Comparison of ENCODE assay signal across 9 mouse cellular contexts in the genomic region with DNA sequence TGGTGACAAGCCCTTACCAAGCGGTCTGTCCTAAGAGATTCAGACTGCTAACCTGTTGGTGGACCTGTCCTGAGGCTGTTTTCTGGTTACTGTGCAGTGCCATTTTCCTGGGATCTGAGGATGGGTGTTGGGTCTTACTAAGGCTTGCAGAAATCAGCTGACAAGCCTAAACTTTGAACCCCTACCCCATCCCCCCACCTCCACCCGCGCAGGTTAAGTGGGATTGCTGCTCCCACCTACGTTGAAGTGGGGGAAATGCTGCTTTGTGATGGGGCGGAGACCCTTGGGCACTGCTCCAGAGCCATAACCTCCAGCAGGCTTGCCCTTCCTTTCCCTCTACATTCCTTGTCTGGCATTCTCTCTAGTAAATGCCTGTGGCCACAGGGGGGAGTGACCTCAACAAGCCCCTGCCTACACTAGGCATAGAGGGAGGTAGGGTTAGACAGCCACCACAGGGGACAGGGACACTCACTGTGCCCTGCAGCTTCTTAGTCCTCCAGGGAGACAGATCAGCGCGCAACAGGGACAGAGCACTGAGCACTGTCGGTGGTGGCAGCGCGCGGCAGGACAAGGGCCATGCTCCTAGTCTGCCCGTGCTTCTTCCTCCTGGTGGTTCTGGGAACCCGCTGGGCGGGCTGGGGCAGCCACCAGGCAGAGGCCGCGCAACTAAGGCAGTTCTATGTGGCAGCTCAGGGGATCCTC. TPM values are rescaled to one million over a fixed set of nuclear protein-coding genes. Genes with fewer than 3 reads are reported as not detected.
DNase-seq lines count a peak whose midpoint lies in the region; ATAC-seq and TF ChIP-seq lines count a peak whose summit lies in the region.
"Had no signal": no experiment of that assay in that cellular context is flagged by ENCODE, and none has a peak within 500 bp of the region (broad histone marks: within the 10 kb centered on the region; RNA-seq: fewer than 3 reads in every experiment).

F5 (plus strand) TSS at position 452 of the 702 bp plus-strand sequence.

- intact Hi-C loops in left cerebral cortex, adult 2 months (cut with DNase I): no loop called here

- peak; percentile 35 for TF ChIP-seq CTCF in intestine, postnatal 0 days (IDR thresholded peaks at IDR 0.05; ENCODE audit: low read depth)
- TF ChIP-seq CTCF in left cerebral cortex, adult 2 months (IDR thresholded peaks at IDR 0.05): no peak

- H3K4me1 ChIP-seq in forebrain, embryonic 11.5 days (replicated peaks; ENCODE audit: control insufficient read depth, insufficient read depth, low read length): no peaks in the 10 kb centered on the region; the same call in 1 of the 2 replicates
- no peaks in the 10 kb centered on the region for H3K4me1 ChIP-seq in forebrain, embryonic 16.5 days (replicated peaks; ENCODE audit: control insufficient read depth, insufficient read depth, low read length)
- H3K4me1 ChIP-seq in intestine, postnatal 0 days (replicated peaks; ENCODE audit: control insufficient read depth, insufficient read depth, low read length): no peaks in the 10 kb centered on the region
- no peaks in the 10 kb centered on the region; the same call in 1 of the 2 replicates for H3K4me1 ChIP-seq in liver, embryonic 16.5 days (ENCODE audit: control insufficient read depth, low read depth, low read length)

- 10% methylated on average over 16 of the region's 16 CpGs for WGBS in forebrain, embryonic 11.5 days
- WGBS in forebrain, embryonic 16.5 days: 16% methylated on average over 16 of the region's 16 CpGs
- WGBS in intestine, postnatal 0 days: 19% methylated on average over 16 of the region's 16 CpGs
- WGBS in liver, embryonic 16.5 days (ENCODE audit: insufficient replicate concordance): 15% methylated on average over 16 of the region's 16 CpGs

- H3K4me3 ChIP-seq in forebrain, embryonic 11.5 days (ENCODE audit: low read depth, low read length): no peak within 1 kb of the TSS
- no peak within 1 kb of the TSS for H3K4me3 ChIP-seq in forebrain, embryonic 16.5 days (replicated peaks; ENCODE audit: low read length)
- no peak within 1 kb of the TSS for H3K4me3 ChIP-seq in intestine, postnatal 0 days (ENCODE audit: low read depth, low read length)
- H3K4me3 ChIP-seq in liver, embryonic 16.5 days (ENCODE audit: low read depth, low read length): peak within 1 kb of the TSS; percentile 55
- H3K4me3 ChIP-seq in left cerebral cortex, adult 2 months: no peak within 1 kb of the TSS

- H3K9me3 ChIP-seq in forebrain, embryonic 11.5 days (ENCODE audit: control insufficient read depth, low read length): no peaks in the 10 kb centered on the region
- no peaks in the 10 kb centered on the region for H3K9me3 ChIP-seq in forebrain, embryonic 16.5 days (ENCODE audit: control insufficient read depth, low read length)
- H3K9me3 ChIP-seq in intestine, postnatal 0 days (ENCODE audit: control insufficient read depth): no peaks in the 10 kb centered on the region
- H3K9me3 ChIP-seq in liver, embryonic 16.5 days (replicated peaks; ENCODE audit: control insufficient read depth, low read length): no peaks in the 10 kb centered on the region

- H3K9ac ChIP-seq in forebrain, embryonic 11.5 days (ENCODE audit: low read length): no peak within 1 kb of the TSS
- H3K9ac ChIP-seq in forebrain, embryonic 16.5 days (replicated peaks; ENCODE audit: low read depth, low read length): no peak within 1 kb of the TSS
- H3K9ac ChIP-seq in intestine, postnatal 0 days (ENCODE audit: low read depth, low read length): no peak within 1 kb of the TSS
- peak within 1 kb of the TSS; percentile 64 for H3K9ac ChIP-seq in liver, embryonic 16.5 days (ENCODE audit: low read depth, low read length)

- H3K4me2 ChIP-seq in forebrain, embryonic 11.5 days (ENCODE audit: low read depth, low read length, severe bottlenecking): 0 out of 2 replicates have a peak within 1 kb of the TSS, but pooled peaks have one; percentile 30
- no peak within 1 kb of the TSS for H3K4me2 ChIP-seq in forebrain, embryonic 16.5 days (ENCODE audit: low read length)
- H3K4me2 ChIP-seq in intestine, postnatal 0 days (replicated peaks; ENCODE audit: low read depth): peak within 1 kb of the TSS; percentile 40
- peak within 1 kb of the TSS; percentile 43 for H3K4me2 ChIP-seq in liver, embryonic 16.5 days (ENCODE audit: low read depth, low read length)

- ATAC-seq in forebrain, embryonic 11.5 days (replicated peaks; ENCODE audit: low FRiP score): peak; percentile 39; the same call in 1 of the 2 replicates
- ATAC-seq in forebrain, embryonic 16.5 days: no peak
- ATAC-seq in intestine, postnatal 0 days: no peak
- peak; percentile 67 for ATAC-seq in liver, embryonic 16.5 days (ENCODE audit: low read depth)

- DNase-seq in forebrain, embryonic 11.5 days (ENCODE audit: low spot score): peak; percentile 53
- peak; percentile 83 for DNase-seq in Muller cell, postnatal 12 days (ENCODE audit: inconsistent ontology term)
- DNase-seq in right cerebral cortex, adult 18-20 months: no peak
- DNase-seq in right cerebral cortex, postnatal 4 days: no peak
- no peak for DNase-seq in left cerebral cortex, adult 2 months (ENCODE audit: extremely low spot score in 1 of 2, low spot score in 2 of 2)
- DNase-seq: cerebellum, adult 2 months had no signal

- no peaks in the 10 kb centered on the region for H3K36me3 ChIP-seq in forebrain, embryonic 11.5 days (ENCODE audit: control insufficient read depth, insufficient read depth, low read length)
- no peaks in the 10 kb centered on the region for H3K36me3 ChIP-seq in forebrain, embryonic 16.5 days (ENCODE audit: control insufficient read depth, insufficient read depth)
- no peaks in the 10 kb centered on the region for H3K36me3 ChIP-seq in intestine, postnatal 0 days (ENCODE audit: control insufficient read depth, insufficient read depth)
- H3K36me3 ChIP-seq in liver, embryonic 16.5 days (ENCODE audit: control insufficient read depth, insufficient read depth): no peaks in the 10 kb centered on the region

- H3K27ac ChIP-seq in forebrain, embryonic 11.5 days (ENCODE audit: low read depth, low read length): no peak within 1 kb of the TSS
- no peak within 1 kb of the TSS for H3K27ac ChIP-seq in forebrain, embryonic 16.5 days (ENCODE audit: low read length)
- H3K27ac ChIP-seq in intestine, postnatal 0 days (ENCODE audit: low read depth, low read length): no peak within 1 kb of the TSS
- peak within 1 kb of the TSS; percentile 77 for H3K27ac ChIP-seq in liver, embryonic 16.5 days (ENCODE audit: low read length)
- H3K27ac ChIP-seq in left cerebral cortex, adult 2 months: no peak within 1 kb of the TSS

- no peaks in the 10 kb centered on the region for H3K27me3 ChIP-seq in forebrain, embryonic 11.5 days (ENCODE audit: control insufficient read depth, insufficient read depth, low read length)
- no peaks in the 10 kb centered on the region for H3K27me3 ChIP-seq in forebrain, embryonic 16.5 days (replicated peaks; ENCODE audit: control insufficient read depth, insufficient read depth, low read length)
- no peaks in the 10 kb centered on the region for H3K27me3 ChIP-seq in intestine, postnatal 0 days (replicated peaks; ENCODE audit: control insufficient read depth, insufficient read depth, low read length)
- H3K27me3 ChIP-seq in liver, embryonic 16.5 days (ENCODE audit: control insufficient read depth, insufficient read depth, low read depth, low read length): no peaks in the 10 kb centered on the region

RNA-seq across cellular contexts. Expression of gene F5, which starts in this region (rescaled TPM):
- 0.19 and 0.43 TPM in 2 replicates for polyA plus RNA-seq in forebrain, embryonic 11.5 days (2014; fragmentation: Nextera tagmentation; extraction: Ambion mirVana)
- polyA plus RNA-seq in forebrain, embryonic 16.5 days (2015; fragmentation: Nextera tagmentation; extraction: Ambion mirVana): 0.04 and 0.11 TPM in 2 replicates
- polyA plus RNA-seq in intestine, postnatal 0 days (2015; fragmentation: Nextera tagmentation; extraction: Ambion mirVana): 0.22 and 0.41 TPM in 2 replicates
- 15.3 and 19.1 TPM in 2 replicates for polyA plus RNA-seq in liver, embryonic 16.5 days (2015; fragmentation: Nextera tagmentation; extraction: Ambion mirVana)
- 1 to 10 TPM in 1 of 2 experiments, under 1 TPM in 1; 0.75 to 1.1 TPM for total RNA-seq in left cerebral cortex, adult 2 months (2021)

Comparison
In these comparisons a context has a peak if more than half of its experiments do, and no peak if none do; other contexts are left out.
1. RNA of gene F5 (polyA plus RNA-seq): 15.3 to 19.1 TPM in liver, embryonic 16.5 days; 0.19 to 0.43 TPM in forebrain, embryonic 11.5 days, 0.22 to 0.41 TPM in intestine, postnatal 0 days and 0.04 to 0.11 TPM in forebrain, embryonic 16.5 days; every median in the first group is over 10 times any median in the second.
2. Peak in DNase-seq, ATAC-seq and H3K4me2 ChIP-seq in forebrain, embryonic 11.5 days; RNA of the gene not detected or under 1 TPM.